Mouse (Mus musculus) embryonic fibroblast, embryonic 13.5 days (primary cell): Measurements from ENCODE around the gene Flot1. TPM values are rescaled to one million over a fixed set of nuclear protein-coding genes. Genes with fewer than 3 reads are reported as not detected.
A peak's percentile ranks its signal among the peaks of the same experiment; 100 is the strongest.

Experiments used
- H3K27ac ChIP-seq: 2 replicates; pipeline ENCODE4 v1.5.1; 2012; ENCODE audit warnings: low read length, control low read depth, inconsistent platforms; ENCODE audit not compliant: insufficient read depth
- H3K4me1 ChIP-seq: 2 replicates; pipeline ENCODE4 v1.6.1; 2011; ENCODE audit warnings: low read length; ENCODE audit not compliant: control insufficient read depth, insufficient read depth
- H3K4me3 ChIP-seq: 2 replicates; pipeline ENCODE4 v1.5.1; 2011; ENCODE audit warnings: mild to moderate bottlenecking, control low read depth, low read length; ENCODE audit not compliant: insufficient read depth
- CTCF ChIP-seq: IDR thresholded peaks from 2 replicates; pipeline ENCODE4 v1.5.1; 2011; ENCODE audit warnings: mild to moderate bottlenecking, control low read depth, low read length, moderate library complexity, borderline replicate concordance; ENCODE audit not compliant: insufficient read depth
- POLR2A ChIP-seq: IDR thresholded peaks from 2 replicates; pipeline ENCODE4 v1.6.1; 2011; ENCODE audit warnings: low read depth, mild to moderate bottlenecking, control low read depth, low read length, moderate library complexity
- polyA plus RNA-seq: library from polyadenylated mRNA; stranded (reverse); fragments of >200 nt; gene quantifications from 2 replicates; pipeline ENCODE4 v1.2.4, GENCODE M21; 2011; ENCODE audit warnings: low read depth; ENCODE audit not compliant: missing spikeins, insufficient read length

Flot1 gene
- polyA plus RNA-seq, 1 experiment, result 66.3 TPM

GRCm38 (mm10) chr17:35873774-35874519, 50.9 kb downstream of the Flot1 start:
- Histone ChIP-seq H3K4me3 (peak overlapping the region; percentile 22), H3K27ac (peak overlapping the region; percentile 58), H3K4me1 (peaks cover 12% of the 10 kb centered on the region)
- TF ChIP-seq CTCF, result peak; percentile 86
- no peak for TF ChIP-seq POLR2A

GRCm38 (mm10) chr17:35874721-35875120, 51.7 kb downstream of the Flot1 start:
- peaks cover 12% of the 10 kb centered on the region for H3K4me1 ChIP-seq
- H3K4me3 ChIP-seq, result no peak overlapping the region
- no peak for TF ChIP-seq POLR2A
- TF ChIP-seq CTCF, result no peak
- H3K27ac ChIP-seq, result no peak overlapping the region

- Histone ChIP-seq H3K4me1 (no peaks in the 10 kb centered on the region; the same call in 1 of the 2 replicates), H3K27ac (no peak within 1 kb of the TSS), H3K4me3 (peak within 1 kb of the TSS; percentile 84)
- TF ChIP-seq CTCF (peak; percentile 70), POLR2A (peak; percentile 52)
Measured at GRCm38 (mm10) chr17:35879245-35880057, 56.4 kb downstream of the Flot1 start, which contains the start of gene Dhx16. Dhx16 (plus strand) TSS chr17:35879819.

Other genes with a start within 250 kb of the Flot1 start
- not detected in 2 replicates for gene Sfta2, start 221.7 kb upstream of the Flot1 start, polyA plus RNA-seq
- not detected in 2 replicates for gene Gm9573, start 196.6 kb upstream of the Flot1 start, polyA plus RNA-seq
- gene Mucl3, start 179.5 kb upstream of the Flot1 start, polyA plus RNA-seq, result 0.18 and 0.19 TPM in 2 replicates
- 12.3 and 14.3 TPM in 2 replicates for gene Vars2, start 155.6 kb upstream of the Flot1 start, polyA plus RNA-seq
- gene Gtf2h4, start 149.5 kb upstream of the Flot1 start, polyA plus RNA-seq, result 28.7 and 40.5 TPM in 2 replicates
- 42.9 and 46.3 TPM in 2 replicates for gene Ddr1, start 118.6 kb upstream of the Flot1 start, polyA plus RNA-seq
- gene Ier3, start 1.5 kb upstream of the Flot1 start, polyA plus RNA-seq, result 82.6 and 120 TPM in 2 replicates
- 856 and 947 TPM in 2 replicates for gene Tubb5, start 15.1 kb downstream of the Flot1 start, polyA plus RNA-seq
- gene Mdc1, start 18.3 kb downstream of the Flot1 start, polyA plus RNA-seq, result 30.4 and 31.8 TPM in 2 replicates
- gene Nrm, start 38.1 kb downstream of the Flot1 start, polyA plus RNA-seq, result 9.8 and 15.5 TPM in 2 replicates
- gene Ppp1r18, start 42.4 kb downstream of the Flot1 start, polyA plus RNA-seq, result 92.1 and 115 TPM in 2 replicates
- gene Dhx16, start 56.6 kb downstream of the Flot1 start, polyA plus RNA-seq, result 40.5 and 41.1 TPM in 2 replicates
- gene 2310061I04Rik, start 74.2 kb downstream of the Flot1 start, polyA plus RNA-seq, result 29.0 and 37.3 TPM in 2 replicates
- gene Atat1, start 86.8 kb downstream of the Flot1 start, polyA plus RNA-seq, result 31.8 and 34.7 TPM in 2 replicates
- 86.9 and 89.8 TPM in 2 replicates for gene Mrps18b, start 93.2 kb downstream of the Flot1 start, polyA plus RNA-seq
- 58.6 and 67.3 TPM in 2 replicates for gene Ppp1r10, start 93.2 kb downstream of the Flot1 start, polyA plus RNA-seq
- 90.7 and 95.8 TPM in 2 replicates for gene Abcf1, start 146.5 kb downstream of the Flot1 start, polyA plus RNA-seq
- 40.0 and 40.9 TPM in 2 replicates for gene Gnl1, start 156.6 kb downstream of the Flot1 start, polyA plus RNA-seq
- gene Prr3, start 157.0 kb downstream of the Flot1 start, polyA plus RNA-seq, result 30.8 and 31.4 TPM in 2 replicates
- not detected in 2 replicates for gene H2-T24, start 197.3 kb downstream of the Flot1 start, polyA plus RNA-seq
- gene H2-T23, start 209.6 kb downstream of the Flot1 start, polyA plus RNA-seq, result 15.8 and 21.7 TPM in 2 replicates
- 50.4 and 54.1 TPM in 2 replicates for gene H2-T22, start 219.5 kb downstream of the Flot1 start, polyA plus RNA-seq
- not detected in 2 replicates for gene Gm6034, start 219.7 kb downstream of the Flot1 start, polyA plus RNA-seq
- not detected in 2 replicates for gene Gm11127, start 235.1 kb downstream of the Flot1 start, polyA plus RNA-seq